Mouse (Mus musculus) heart, embryonic 11.5 days (tissue): ENCODE data around the gene Txndc12. TPM values are rescaled to one million over a fixed set of nuclear protein-coding genes. Genes with fewer than 3 reads are reported as not detected.

ENCODE experiments used
- ATAC-seq: fragments of 200-750 bp; cut with Nextera tagmentation; replicated peaks from 2 replicates; pipeline ENCODE4 v1.8.0; 2017; ENCODE audit warnings: moderate library complexity; ENCODE audit not compliant: insufficient number of reproducible peaks, low FRiP score, low TSS enrichment
- H3K27ac ChIP-seq: fragments of 300-500 bp; sonication (generic); 2 replicates; pipeline ENCODE4 v1.5.1; 2014; ENCODE audit warnings: mild to moderate bottlenecking, low read depth, low read length
- H3K27me3 ChIP-seq: fragments of 300-500 bp; sonication (generic); 2 replicates; pipeline ENCODE4 v1.6.1; 2014; ENCODE audit warnings: mild to moderate bottlenecking, low read length, mixed read lengths; ENCODE audit not compliant: control insufficient read depth, insufficient read depth
- H3K36me3 ChIP-seq: fragments of 300-500 bp; sonication (generic); 2 replicates; pipeline ENCODE4 v1.6.1; 2014; ENCODE audit warnings: mild to moderate bottlenecking, low read length, moderate library complexity, mixed read lengths; ENCODE audit not compliant: control insufficient read depth, insufficient read depth
- H3K4me1 ChIP-seq: fragments of 300-500 bp; sonication (generic); 2 replicates; pipeline ENCODE4 v1.6.1; 2014; ENCODE audit warnings: low read length; ENCODE audit not compliant: control insufficient read depth, insufficient read depth
- H3K4me2 ChIP-seq: fragments of 300-500 bp; sonication (generic); 2 replicates; pipeline ENCODE4 v1.6.1; 2014; ENCODE audit warnings: mild to moderate bottlenecking, moderate library complexity
- H3K4me3 ChIP-seq: fragments of 300-500 bp; sonication (generic); 2 replicates; pipeline ENCODE4 v1.5.1; 2014; ENCODE audit warnings: low read depth, low read length
- H3K9ac ChIP-seq: fragments of 300-500 bp; sonication (generic); 2 replicates; pipeline ENCODE4 v1.6.1; 2014; ENCODE audit warnings: mild to moderate bottlenecking, low read depth, low read length, moderate library complexity
- H3K9me3 ChIP-seq: fragments of 300-500 bp; sonication (generic); replicated peaks from 2 replicates; pipeline ENCODE4 v1.6.1; 2016; ENCODE audit warnings: low read length; ENCODE audit not compliant: control insufficient read depth
- WGBS: fragments of 180-500 bp; shearing (Covaris S2); extraction: QIAGEN DNeasy Blood & Tissue Kit; methylation state at CpG from one replicate; pipeline ENCODE4 v1.1.7; 2014; ENCODE audit not compliant: insufficient replicate concordance; 5-methylcytosine and 5-hydroxymethylcytosine counted together
- polyA plus RNA-seq: library from polyadenylated mRNA; unstranded; fragments of >200 nt; fragmentation: Nextera tagmentation; extraction: Ambion mirVana; gene quantifications from 2 replicates; pipeline ENCODE4 v1.2.1, GENCODE M21; 2014

Gene Txndc12
- polyA plus RNA-seq, 1 experiment from 2014 or later: 123 TPM

GRCm38 (mm10) chr4:108835496-108835895 lies 1.1 kb downstream of the Txndc12 start:
- Histone ChIP-seq H3K9me3 (no peaks in the 10 kb centered on the region), H3K4me3 (peak overlapping the region; percentile 95), H3K9ac (peak overlapping the region; percentile 99), H3K27ac (peak overlapping the region; percentile 98), H3K36me3 (no peaks in the 10 kb centered on the region), H3K27me3 (no peaks in the 10 kb centered on the region), H3K4me1 (peaks cover 20% of the 10 kb centered on the region), H3K4me2 (peak overlapping the region; percentile 84)
- ATAC-seq: no peak
- 59% methylated on average over 3 of the region's 3 CpGs for WGBS

GRCm38 (mm10) chr4:108838031-108838430 lies 3.6 kb downstream of the Txndc12 start:
- H3K36me3 ChIP-seq: no peaks in the 10 kb centered on the region
- WGBS: 59% methylated on average over 4 of the region's 4 CpGs
- no peak overlapping the region for H3K9ac ChIP-seq
- no peak for ATAC-seq
- no peaks in the 10 kb centered on the region for H3K27me3 ChIP-seq
- no peak overlapping the region; the same call in 1 of the 2 replicates for H3K4me2 ChIP-seq
- H3K4me3 ChIP-seq: no peak overlapping the region
- no peaks in the 10 kb centered on the region for H3K9me3 ChIP-seq
- H3K4me1 ChIP-seq: peaks cover 13% of the 10 kb centered on the region
- peak overlapping the region; percentile 31 for H3K27ac ChIP-seq

DNA sequence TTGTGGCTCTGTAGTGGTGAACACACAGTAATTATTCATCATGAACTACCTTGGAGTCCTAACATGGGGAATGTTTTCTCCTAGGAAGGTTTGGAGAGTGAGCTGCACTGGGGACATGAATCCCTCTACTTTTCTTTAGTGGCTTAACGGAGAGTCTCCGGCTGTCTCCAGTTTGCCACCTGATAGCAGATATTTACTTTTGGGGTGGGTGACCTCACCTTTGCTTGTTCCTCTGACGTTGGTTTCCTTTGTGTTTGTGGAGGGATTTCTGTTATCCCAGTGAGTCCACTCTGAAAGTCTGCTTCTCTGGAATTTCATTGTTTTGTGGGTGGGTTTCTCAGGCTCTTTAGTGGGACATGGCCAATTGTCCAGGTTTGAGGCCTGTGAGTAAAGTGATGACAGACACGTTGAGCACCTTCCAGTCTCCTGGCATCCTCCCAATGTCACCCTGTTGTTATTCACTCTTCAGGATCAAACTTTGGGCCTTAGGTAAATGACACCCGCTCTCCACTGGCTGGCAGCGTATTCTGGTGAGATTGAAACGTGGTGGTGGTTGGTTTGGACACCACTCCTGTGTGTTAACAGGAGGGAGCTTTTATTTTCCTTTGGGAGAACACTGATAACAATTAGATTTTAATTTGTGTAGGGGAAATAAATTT lies 7.6 kb downstream of the Txndc12 start:
- Histone ChIP-seq H3K27me3 (no peaks in the 10 kb centered on the region), H3K9me3 (no peaks in the 10 kb centered on the region), H3K4me2 (no peak overlapping the region), H3K27ac (no peak overlapping the region), H3K4me3 (no peak overlapping the region), H3K9ac (no peak overlapping the region), H3K36me3 (no peaks in the 10 kb centered on the region), H3K4me1 (peaks cover 7% of the 10 kb centered on the region)
- WGBS: 66% methylated on average over 7 of the region's 7 CpGs
- ATAC-seq: no peak

DNA sequence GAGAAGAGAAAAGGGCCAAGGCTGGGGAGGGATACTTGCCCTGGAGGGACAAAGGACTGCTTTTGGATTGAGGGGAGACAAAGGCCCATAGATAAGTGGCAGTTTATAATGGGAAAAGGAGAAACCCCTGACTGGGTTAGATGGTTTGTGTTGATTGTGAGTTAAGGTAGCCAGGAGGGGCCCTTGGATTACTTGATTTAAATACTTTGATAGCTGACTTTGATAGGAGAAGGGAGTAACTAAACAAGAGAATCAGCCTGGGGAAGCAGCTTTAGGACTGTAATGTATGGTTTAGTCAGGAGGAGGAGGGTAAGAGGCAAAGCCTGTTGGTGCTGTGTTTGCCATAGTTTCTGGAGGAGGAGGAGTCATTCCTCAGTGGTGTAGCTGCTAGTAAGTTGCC lies 8.9 kb downstream of the Txndc12 start:
- Histone ChIP-seq H3K36me3 (no peaks in the 10 kb centered on the region), H3K4me2 (no peak overlapping the region), H3K9me3 (no peaks in the 10 kb centered on the region), H3K9ac (no peak overlapping the region), H3K27ac (no peak overlapping the region), H3K27me3 (no peaks in the 10 kb centered on the region), H3K4me1 (peaks cover 3% of the 10 kb centered on the region), H3K4me3 (no peak overlapping the region)
- no peak for ATAC-seq

DNA sequence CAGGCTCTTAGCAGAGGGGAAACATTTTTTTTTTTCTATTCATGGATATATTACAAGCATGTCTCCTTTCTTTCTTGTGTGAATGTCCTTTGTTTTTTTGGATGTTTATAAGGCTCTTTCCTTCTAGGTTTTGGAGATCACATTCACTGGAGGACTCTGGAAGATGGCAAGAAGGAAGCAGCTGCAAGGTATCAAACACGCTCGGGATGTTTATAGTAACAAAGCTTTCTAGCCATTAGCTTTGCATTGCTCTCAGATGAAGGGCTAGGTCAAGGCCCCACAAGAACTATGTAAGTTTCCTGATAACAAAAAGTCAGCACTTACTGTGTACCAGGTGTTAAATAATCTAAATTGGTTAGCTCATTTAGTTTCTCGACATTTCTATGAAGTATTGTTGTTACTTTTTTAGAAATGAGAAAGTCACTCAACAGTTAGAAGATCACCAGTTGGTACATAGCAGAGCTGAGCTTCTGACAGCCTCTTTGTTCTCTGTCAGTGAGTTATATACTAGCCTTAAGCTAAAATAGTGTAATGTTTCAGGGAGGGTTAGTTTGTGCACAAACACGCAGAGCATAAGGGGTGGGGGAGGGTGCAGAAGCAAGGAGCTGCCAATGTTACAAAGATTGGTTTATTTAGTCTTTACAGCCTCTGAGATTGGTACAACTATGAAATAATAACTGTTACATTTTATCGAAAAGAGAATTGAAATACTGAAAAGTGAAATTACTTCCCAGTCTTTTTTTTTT lies 11.6 kb downstream of the Txndc12 start:
- Histone ChIP-seq H3K36me3 (0 out of 2 replicates have a peak, but pooled peaks cover 5% of the 10 kb centered on the region), H3K4me1 (peaks cover 8% of the 10 kb centered on the region; the same call in 1 of the 2 replicates), H3K4me3 (no peak overlapping the region), H3K27ac (no peak overlapping the region), H3K9me3 (no peaks in the 10 kb centered on the region), H3K4me2 (no peak overlapping the region), H3K9ac (no peak overlapping the region), H3K27me3 (no peaks in the 10 kb centered on the region)
- no peak for ATAC-seq
- WGBS: 78% methylated on average over 5 of the region's 5 CpGs

DNA sequence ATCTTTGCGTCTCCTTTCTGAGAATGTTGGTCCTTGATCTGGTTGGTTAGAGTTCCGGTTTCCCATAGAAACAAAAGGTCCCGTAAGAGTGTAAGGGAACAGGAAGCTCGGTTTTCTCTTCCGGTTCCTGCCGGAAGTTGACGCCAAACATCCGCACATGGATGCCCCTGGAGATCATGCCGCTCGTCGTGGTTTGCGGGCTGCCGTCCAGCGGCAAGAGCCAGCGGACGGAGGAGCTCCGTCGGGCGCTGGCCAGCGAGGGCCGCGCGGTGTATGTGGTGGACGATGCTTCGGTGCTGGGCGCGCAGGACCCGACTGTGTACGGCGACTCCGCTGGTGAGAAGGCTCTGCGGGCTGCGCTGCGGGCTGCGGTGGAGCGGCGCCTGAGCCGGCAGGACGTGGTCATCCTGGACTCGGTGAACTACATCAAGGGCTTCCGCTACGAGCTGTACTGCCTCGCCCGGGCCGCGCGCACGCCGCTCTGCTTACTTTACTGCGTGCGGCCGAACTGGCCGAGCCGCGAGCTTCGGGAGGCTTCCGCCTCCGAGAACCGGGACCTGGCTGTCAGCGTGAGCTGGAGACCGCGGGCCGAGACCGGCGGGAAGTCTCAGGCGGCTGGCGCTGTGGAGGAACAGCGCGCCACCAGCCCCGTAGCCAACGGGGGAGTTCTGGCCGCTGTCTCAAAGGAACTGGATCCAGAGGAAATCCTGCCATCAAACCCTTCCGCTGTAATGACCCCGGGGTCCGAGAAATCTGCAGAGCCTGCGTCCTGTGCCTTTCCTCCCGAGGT lies 13.5 kb downstream of the Txndc12 start, which contains the start of gene Kti12:
Gene Kti12 (plus strand): TSS at position 71 of the 790 bp plus-strand sequence.
- WGBS: under 1% methylated on average over 77 of the region's 77 CpGs
- Histone ChIP-seq H3K4me1 (peaks cover 8% of the 10 kb centered on the region; the same call in 1 of the 2 replicates), H3K27me3 (no peaks in the 10 kb centered on the region), H3K27ac (peak within 1 kb of the TSS; percentile 93), H3K4me2 (peak within 1 kb of the TSS; percentile 98), H3K4me3 (peak within 1 kb of the TSS; percentile 94), H3K36me3 (0 out of 2 replicates have a peak, but pooled peaks cover 5% of the 10 kb centered on the region), H3K9ac (peak within 1 kb of the TSS; percentile 91), H3K9me3 (no peaks in the 10 kb centered on the region)
- peak; percentile 80 for ATAC-seq

GRCm38 (mm10) chr4:108848505-108848848 lies 14.1 kb downstream of the Txndc12 start, which contains the start of gene A730015C16Rik:
TSS of gene A730015C16Rik (minus strand) at chr4:108848619.
- Histone ChIP-seq H3K4me3 (peak within 1 kb of the TSS; percentile 94), H3K4me2 (peak within 1 kb of the TSS; percentile 98), H3K27ac (peak within 1 kb of the TSS; percentile 93), H3K9me3 (no peaks in the 10 kb centered on the region), H3K9ac (peak within 1 kb of the TSS; percentile 91), H3K27me3 (no peaks in the 10 kb centered on the region), H3K4me1 (peaks cover 8% of the 10 kb centered on the region; the same call in 1 of the 2 replicates), H3K36me3 (0 out of 2 replicates have a peak, but pooled peaks cover 5% of the 10 kb centered on the region)
- WGBS: 7% methylated on average over 20 of the region's 20 CpGs
- no peak for ATAC-seq

DNA sequence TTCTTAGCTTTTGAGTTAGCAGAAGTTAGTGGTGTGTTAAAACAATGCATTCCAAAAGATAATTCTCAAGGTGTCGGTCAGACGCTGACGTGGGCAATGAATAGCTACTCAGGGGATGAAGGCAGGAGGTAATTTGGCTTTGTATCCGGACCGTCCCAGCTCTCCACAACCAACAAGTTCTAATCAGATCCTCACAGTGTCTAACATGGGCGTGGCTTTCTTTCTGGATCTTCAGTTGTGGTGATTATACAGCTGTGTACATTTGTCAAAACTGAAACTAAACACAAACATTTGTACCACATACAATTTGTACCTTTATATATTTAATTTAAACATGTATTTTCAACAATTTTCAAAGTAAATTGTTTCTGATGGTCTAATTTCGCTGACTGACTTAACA lies 32.4 kb downstream of the Txndc12 start:
- Histone ChIP-seq H3K36me3 (peaks cover 6% of the 10 kb centered on the region), H3K4me2 (no peak overlapping the region), H3K27me3 (no peaks in the 10 kb centered on the region), H3K4me1 (no peaks in the 10 kb centered on the region), H3K4me3 (no peak overlapping the region), H3K27ac (no peak overlapping the region), H3K9me3 (no peaks in the 10 kb centered on the region), H3K9ac (no peak overlapping the region)
- 67% methylated on average over 7 of the region's 7 CpGs for WGBS
- no peak for ATAC-seq
